Mouse (Mus musculus): ENCODE results near the gene Raly. TPM values are rescaled to one million over a fixed set of nuclear protein-coding genes. Genes with fewer than 3 reads are reported as not detected.
A peak's percentile ranks its signal among the peaks of the same experiment; 100 is the strongest.

Raly gene
- total RNA-seq, 2 experiments from 2014 or later = 139 to 160 TPM

- DNase-seq = no peak
These were observed 8.5 kb upstream of the Raly start for GRCm38 (mm10) chr2:154782361-154782760.

GRCm38 (mm10) chr2:154782856-154783650 is 7.8 kb upstream of the Raly start:
- intact Hi-C loops (cut with DNase I) = no loop called here
- no peak for DNase-seq

More at GRCm38 (mm10) chr2:154782361-154782760, 8.5 kb upstream of the Raly start:
- intact Hi-C loops (cut with DNase I) = no loop called here

GRCm38 (mm10) chr2:154785284-154785683 is 5.6 kb upstream of the Raly start:
- no peak for DNase-seq
- intact Hi-C loops (cut with DNase I) = no loop called here

- intact Hi-C loops (cut with DNase I) = no loop called here
These were observed 4.7 kb upstream of the Raly start for GRCm38 (mm10) chr2:154786187-154786586.

GRCm38 (mm10) chr2:154786776-154787175 is 4.1 kb upstream of the Raly start:
- no peak for DNase-seq
- intact Hi-C loops (cut with DNase I) = no loop called here

More at GRCm38 (mm10) chr2:154786187-154786586, 4.7 kb upstream of the Raly start:
- DNase-seq = no peak

- intact Hi-C loops (cut with DNase I) = no loop called here
- no peak for DNase-seq
These were observed 1.5 kb upstream of the Raly start for GRCm38 (mm10) chr2:154789381-154789780.

GRCm38 (mm10) chr2:154789977-154790655 is 780 bp upstream of the Raly start:
- no peak for DNase-seq
- intact Hi-C loops (cut with DNase I) = loop anchor here (10.0 kb wide), 1 partner anchor 65 kb away; no protein-coding TSS in a partner anchor

- intact Hi-C loops (cut with DNase I) = loop anchor here (10.0 kb wide), 1 partner anchor 63 kb away; no protein-coding TSS in a partner anchor
- peak; percentile 66 for DNase-seq
These were observed 1.1 kb downstream of the Raly start for GRCm38 (mm10) chr2:154791661-154792642.

GRCm38 (mm10) chr2:154803372-154803771 is 12.5 kb downstream of the Raly start:
- no peak for DNase-seq
- intact Hi-C loops (cut with DNase I) = no loop called here

- intact Hi-C loops (cut with DNase I) = no loop called here
These were observed 12.9 kb downstream of the Raly start for GRCm38 (mm10) chr2:154803845-154804244.

GRCm38 (mm10) chr2:154807689-154808088 is 16.8 kb downstream of the Raly start:
- DNase-seq = no peak
- intact Hi-C loops (cut with DNase I) = no loop called here

More at GRCm38 (mm10) chr2:154803845-154804244, 12.9 kb downstream of the Raly start:
- DNase-seq = no peak

GRCm38 (mm10) chr2:154809107-154809762 is 18.3 kb downstream of the Raly start:
- no peak for DNase-seq
- intact Hi-C loops (cut with DNase I) = no loop called here

GRCm38 (mm10) chr2:154810821-154811220 is 19.9 kb downstream of the Raly start:
- intact Hi-C loops (cut with DNase I) = no loop called here
- no peak for DNase-seq

- intact Hi-C loops (cut with DNase I) = no loop called here
These were observed 22.5 kb downstream of the Raly start for GRCm38 (mm10) chr2:154813426-154813825.

GRCm38 (mm10) chr2:154817089-154817488 is 26.2 kb downstream of the Raly start:
- intact Hi-C loops (cut with DNase I) = no loop called here
- no peak for DNase-seq

More at GRCm38 (mm10) chr2:154813426-154813825, 22.5 kb downstream of the Raly start:
- no peak for DNase-seq

- DNase-seq = peak; percentile 53
- intact Hi-C loops (cut with DNase I) = no loop called here
These were observed 26.9 kb downstream of the Raly start for GRCm38 (mm10) chr2:154817788-154818187.

- intact Hi-C loops (cut with DNase I) = no loop called here
- no peak for DNase-seq
These were observed 27.7 kb downstream of the Raly start for GRCm38 (mm10) chr2:154818599-154818998.

- intact Hi-C loops (cut with DNase I) = no loop called here
- no peak for DNase-seq
These were observed 29.4 kb downstream of the Raly start for GRCm38 (mm10) chr2:154820346-154820745.

- DNase-seq = no peak
- intact Hi-C loops (cut with DNase I) = no loop called here
These were observed 35.2 kb downstream of the Raly start for GRCm38 (mm10) chr2:154826054-154826538.

- DNase-seq = no peak
- intact Hi-C loops (cut with DNase I) = no loop called here
These were observed 36.6 kb downstream of the Raly start for GRCm38 (mm10) chr2:154827521-154827920.
